Mouse (Mus musculus): ENCODE data around the gene Xpnpep2.

GRCm38 (mm10) chrX:48152106-48152505, 43.6 kb downstream of the Xpnpep2 start:
- TF ChIP-seq CTCF (IDR thresholded peaks at IDR 0.05; ENCODE audit: low read depth, low read length) (no peak), TAL1 (conservative IDR thresholded peaks at IDR 0.05; ENCODE audit: low read depth, low read length) (no peak)

All from G1E (cell line).